Mouse (Mus musculus) cerebellum, adult 9-11 months (tissue): ENCODE measurements at regions not wholly inside any gene's neighbourhood (a gene's known extent, or its start where the extent isn't known, plus 50 kb on each side); places are given as distances from the start of the nearest gene placed in this dataset.
A peak's percentile ranks its signal among the peaks of the same experiment; 100 is the strongest.

ENCODE experiments used
- DNase-seq: peaks from one replicate; pipeline ENCODE4 v3.0.0; 2022

- DNase-seq: no peak
Observed at GRCm38 (mm10) chr9:41668741-41669140, 455.4 kb downstream of the Sorl1 start.

GRCm38 (mm10) chr9:41665000-41665685 is 459.0 kb downstream of the Sorl1 start:
- DNase-seq: peak; percentile 4

GRCm38 (mm10) chr9:41660576-41660975 is 463.5 kb downstream of the Sorl1 start:
- no peak for DNase-seq

GRCm38 (mm10) chr9:41660011-41660410 is 464.1 kb downstream of the Sorl1 start:
- DNase-seq: no peak

- DNase-seq: no peak
Observed at GRCm38 (mm10) chr9:41631564-41632205, 470.2 kb upstream of the Ubash3b start.

DNA sequence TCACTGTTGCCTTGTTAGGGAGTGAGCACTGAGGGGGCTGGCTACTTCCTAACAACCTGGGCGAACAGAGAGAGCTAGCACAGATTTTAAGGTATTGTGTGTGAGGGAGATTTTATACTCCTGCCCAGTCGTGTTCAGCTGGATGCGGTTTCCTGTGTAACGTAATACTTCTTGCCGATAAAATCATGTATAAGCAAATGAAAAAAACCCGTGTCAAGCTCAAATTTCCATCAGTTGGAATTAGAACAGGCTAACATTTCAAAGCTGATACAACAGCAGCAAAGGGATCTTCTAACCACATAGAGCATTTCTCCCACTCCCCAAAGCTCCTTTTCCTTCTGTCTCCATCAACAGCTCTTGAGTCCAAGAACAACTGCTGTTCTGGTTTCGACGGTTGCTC is 459.8 kb upstream of the Ubash3b start:
- no peak for DNase-seq

DNA sequence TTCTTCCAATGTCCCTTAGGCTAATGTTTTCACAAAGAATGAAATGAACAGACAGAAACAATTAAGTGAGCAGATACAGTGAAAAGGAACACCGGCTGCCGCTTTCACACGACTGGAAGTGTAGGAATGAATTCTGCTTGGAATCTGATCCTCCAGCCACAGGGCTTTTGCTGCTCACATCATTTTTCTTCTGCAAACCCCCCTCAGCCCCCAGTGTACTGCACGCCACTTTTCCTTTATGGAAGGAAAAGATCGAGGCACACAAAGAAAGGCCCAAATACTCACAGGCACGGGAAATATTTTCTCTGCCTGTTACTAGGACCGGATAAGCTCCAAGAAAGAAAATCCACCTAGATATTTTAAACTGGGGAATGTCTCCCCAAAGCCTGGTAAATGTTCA is 452.5 kb upstream of the Ubash3b start:
- DNase-seq: no peak

- no peak for DNase-seq
Observed at GRCm38 (mm10) chr9:41612802-41613550, 451.5 kb upstream of the Ubash3b start.

GRCm38 (mm10) chr9:41612452-41612795 is 450.9 kb upstream of the Ubash3b start:
- DNase-seq: no peak

GRCm38 (mm10) chr9:41611534-41612451 is 450.3 kb upstream of the Ubash3b start:
- DNase-seq: peak; percentile 5

DNA sequence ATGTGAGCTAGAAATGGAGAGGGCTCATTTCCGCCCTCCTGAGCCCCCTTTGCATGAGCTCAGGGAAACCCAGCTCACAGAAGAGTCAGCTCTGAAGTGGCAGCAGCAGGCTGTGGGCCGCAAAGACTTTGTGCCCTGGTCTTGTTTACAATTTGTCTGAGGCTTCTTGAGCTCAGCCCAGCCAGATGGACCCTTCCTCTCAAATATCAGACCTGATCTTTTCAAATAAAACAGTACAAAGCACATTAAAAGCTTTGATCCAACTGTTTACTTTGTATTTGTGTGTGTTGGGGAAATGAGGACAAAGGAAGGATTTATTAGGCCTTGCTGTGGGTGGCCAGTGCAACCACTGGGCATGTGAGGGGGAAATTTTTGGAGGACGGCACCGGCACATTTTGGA is 448.9 kb upstream of the Ubash3b start:
- DNase-seq: peak; percentile 3

DNA sequence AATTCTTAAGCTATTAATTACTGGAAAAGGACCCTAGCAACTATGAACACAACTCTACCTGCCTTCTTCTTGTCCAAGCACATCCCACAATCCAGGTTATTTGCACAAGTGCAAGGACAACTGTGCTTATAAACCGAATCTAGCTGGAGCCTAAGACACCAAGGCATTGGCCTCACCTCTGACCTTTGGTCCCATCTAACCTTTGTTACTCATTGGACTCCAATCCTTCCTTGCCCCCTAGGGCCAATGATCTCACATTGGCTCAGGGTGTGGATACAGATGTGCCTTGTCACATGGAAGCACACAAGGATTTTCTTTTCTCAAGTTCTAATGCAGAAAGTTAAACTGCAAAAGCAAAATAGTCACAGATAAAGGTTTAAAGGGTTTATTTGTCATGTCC is 444.6 kb upstream of the Ubash3b start:
- no peak for DNase-seq

GRCm38 (mm10) chr9:41604916-41605315 is 443.4 kb upstream of the Ubash3b start:
- DNase-seq: no peak

DNA sequence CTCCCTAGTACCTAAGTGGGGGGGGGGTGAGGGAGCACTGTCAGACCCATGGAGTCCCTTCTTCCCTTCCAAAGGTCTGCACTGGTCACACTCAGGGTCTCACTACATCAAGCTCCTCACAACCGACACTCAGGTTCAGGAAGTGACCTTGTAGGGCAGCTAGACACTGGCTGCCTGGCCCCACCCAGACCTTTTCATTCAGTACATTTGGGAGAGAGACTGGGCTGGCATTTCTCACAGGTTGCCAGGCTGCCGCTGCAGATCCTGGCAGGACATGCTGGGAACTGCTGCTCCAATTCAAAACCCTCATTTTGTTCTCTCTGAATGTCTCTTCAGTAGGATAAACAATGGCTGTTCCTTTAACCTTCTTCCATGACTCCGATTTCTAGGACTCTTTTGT is 439.3 kb upstream of the Ubash3b start:
- DNase-seq: peak; percentile 12

GRCm38 (mm10) chr9:41599874-41600273 is 438.4 kb upstream of the Ubash3b start:
- DNase-seq: no peak

- no peak for DNase-seq
Observed at GRCm38 (mm10) chr9:41595749-41596148, 434.3 kb upstream of the Ubash3b start.

DNA sequence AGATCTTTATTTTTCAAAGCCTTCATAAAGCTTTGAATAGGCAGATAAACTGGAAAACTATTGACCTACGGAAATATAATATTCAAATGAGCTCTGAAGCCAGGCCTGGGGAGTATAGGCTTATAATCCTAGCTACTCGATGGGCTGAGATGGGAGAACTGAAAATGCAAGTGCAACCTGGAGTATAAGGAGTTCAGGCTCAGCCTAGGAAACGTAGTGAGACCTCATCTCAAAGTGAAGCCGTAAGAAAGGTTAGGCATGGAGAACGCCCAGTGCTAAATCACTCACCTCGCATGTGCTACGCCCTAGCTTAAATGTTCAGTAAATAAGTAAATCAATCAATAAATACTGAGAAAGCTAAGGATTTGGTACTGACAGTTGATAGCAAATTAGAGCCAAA is 432.5 kb upstream of the Ubash3b start:
- DNase-seq: no peak

DNA sequence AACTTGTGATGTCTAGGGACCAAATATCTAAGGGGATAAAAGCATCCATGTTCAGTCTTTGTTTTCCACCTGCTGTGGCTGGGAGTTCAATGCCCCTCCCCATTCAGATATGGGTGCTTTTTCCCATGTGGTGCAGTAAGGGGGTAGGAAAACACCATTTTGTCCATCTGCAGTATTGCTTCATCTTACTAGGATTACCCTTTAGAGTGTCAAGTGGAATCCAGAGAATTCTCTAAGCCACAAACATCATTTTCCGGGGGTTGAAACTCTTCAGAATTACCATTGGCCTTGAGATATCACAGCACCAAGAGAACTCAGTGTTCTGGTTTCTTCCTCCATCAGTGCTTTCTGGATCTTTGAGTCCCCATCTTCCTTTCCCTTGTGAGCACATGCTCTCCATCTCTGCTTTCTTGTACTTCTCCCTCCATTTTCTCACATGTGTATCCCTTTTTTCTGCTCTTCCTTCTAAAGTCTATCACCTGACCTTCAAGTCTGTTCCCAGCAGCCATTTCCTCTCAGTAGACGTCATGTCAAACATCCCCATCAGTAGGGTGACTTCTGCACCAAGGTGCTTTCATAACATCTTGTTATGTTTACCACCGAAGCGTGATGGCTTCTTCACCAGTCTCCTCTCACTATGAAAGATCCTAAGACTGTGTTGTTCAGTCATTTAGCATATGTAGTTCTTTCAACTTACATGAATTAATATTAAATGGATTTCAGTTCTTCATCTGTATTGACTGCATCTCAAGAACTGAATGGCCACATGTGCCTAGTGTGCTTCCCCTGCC is 431.6 kb upstream of the Ubash3b start:
- DNase-seq: no peak

- no peak for DNase-seq
Observed at GRCm38 (mm10) chr9:41592101-41592500, 430.6 kb upstream of the Ubash3b start.

DNA sequence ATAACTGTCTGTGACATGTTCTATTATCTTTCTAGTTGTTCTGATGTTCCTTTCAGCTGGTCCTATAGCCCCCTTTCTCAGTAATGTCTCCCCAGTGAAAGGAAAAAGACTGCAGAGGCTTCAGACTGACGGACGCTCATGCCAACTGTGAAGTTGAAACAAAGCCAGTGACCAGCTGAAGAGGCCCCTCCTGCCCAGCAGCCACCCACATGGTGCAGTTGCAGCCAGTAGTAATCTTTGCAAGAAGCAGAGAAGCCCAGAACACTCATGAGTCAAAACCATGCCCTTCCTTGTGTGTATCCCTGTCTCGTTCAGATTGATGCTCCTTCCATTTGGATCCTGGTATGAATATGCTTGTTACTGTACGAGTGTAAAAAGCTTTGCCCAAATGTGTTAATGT is 428.7 kb upstream of the Ubash3b start:
- DNase-seq: no peak

- DNase-seq: no peak
Observed at GRCm38 (mm10) chr9:41588466-41589425, 427.2 kb upstream of the Ubash3b start.
